Mouse (Mus musculus) heart, postnatal 0 days (tissue): ENCODE results near the gene 6430548M08Rik.

Experiments used
- CTCF ChIP-seq: IDR thresholded peaks from 2 replicates; pipeline ENCODE4 v1.5.1; 2016; ENCODE audit warnings: antibody characterized with exemption, control low read depth, low read depth
- EP300 ChIP-seq: IDR thresholded peaks from 2 replicates; pipeline ENCODE4 v1.6.1; 2016; ENCODE audit warnings: antibody characterized with exemption, low read depth

DNA sequence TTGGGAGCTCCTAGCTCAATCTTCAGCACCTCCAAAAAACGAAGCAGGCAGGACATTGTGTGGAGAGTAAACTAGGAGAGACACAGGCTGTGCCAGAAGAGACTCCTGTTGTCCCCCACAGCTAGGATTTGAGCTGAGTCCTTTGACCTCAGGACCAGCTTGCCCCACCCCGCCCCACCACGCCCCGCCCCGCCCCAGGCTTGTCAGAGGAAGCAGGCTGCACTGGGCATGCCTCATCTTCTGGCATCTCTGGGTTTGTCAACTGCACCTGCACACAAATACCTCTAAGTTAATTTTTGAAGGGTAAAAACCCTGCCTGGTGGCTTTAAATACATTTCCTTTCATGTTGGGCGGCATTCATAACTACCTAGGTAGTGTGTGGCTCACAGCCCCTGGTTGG lies 87.4 kb downstream of the 6430548M08Rik start:
- no peak for TF ChIP-seq CTCF
- TF ChIP-seq EP300: no peak
